Mouse (Mus musculus) lung, postnatal 14 days (tissue): Measurements from ENCODE around the gene Gm648.
"Not testable (repeated sequence)": the region's sequence is repeated elsewhere in the genome, so short reads cannot be mapped to it uniquely, and the experiment has no call there.

ENCODE experiments used
- DNase-seq: peaks from one replicate; pipeline ENCODE4 v3.0.0; 2021

Gm648 gene

DNA sequence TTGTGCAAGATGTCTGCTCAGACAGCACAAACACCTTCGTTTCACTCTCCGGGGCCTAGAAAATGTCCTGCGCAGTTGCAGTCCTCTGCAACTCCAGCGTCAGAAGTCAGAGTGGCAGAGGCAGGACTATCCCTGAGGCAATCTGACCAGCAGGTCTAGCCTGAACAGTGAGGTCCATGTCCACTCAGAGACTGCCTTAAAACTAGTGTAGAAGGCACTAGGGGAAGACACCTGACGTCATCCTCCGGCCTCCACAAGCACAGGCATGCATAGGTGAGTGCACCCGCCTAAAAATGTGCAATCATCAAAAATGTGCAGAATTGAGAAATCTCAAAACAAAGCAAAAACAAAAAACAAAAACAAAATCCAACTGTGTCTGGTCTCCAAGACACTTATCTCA, at the start of gene Gm648:
TSS of gene Gm648 (minus strand) at position 101 of the 400 bp plus-strand sequence.
- DNase-seq, result no peak

DNA sequence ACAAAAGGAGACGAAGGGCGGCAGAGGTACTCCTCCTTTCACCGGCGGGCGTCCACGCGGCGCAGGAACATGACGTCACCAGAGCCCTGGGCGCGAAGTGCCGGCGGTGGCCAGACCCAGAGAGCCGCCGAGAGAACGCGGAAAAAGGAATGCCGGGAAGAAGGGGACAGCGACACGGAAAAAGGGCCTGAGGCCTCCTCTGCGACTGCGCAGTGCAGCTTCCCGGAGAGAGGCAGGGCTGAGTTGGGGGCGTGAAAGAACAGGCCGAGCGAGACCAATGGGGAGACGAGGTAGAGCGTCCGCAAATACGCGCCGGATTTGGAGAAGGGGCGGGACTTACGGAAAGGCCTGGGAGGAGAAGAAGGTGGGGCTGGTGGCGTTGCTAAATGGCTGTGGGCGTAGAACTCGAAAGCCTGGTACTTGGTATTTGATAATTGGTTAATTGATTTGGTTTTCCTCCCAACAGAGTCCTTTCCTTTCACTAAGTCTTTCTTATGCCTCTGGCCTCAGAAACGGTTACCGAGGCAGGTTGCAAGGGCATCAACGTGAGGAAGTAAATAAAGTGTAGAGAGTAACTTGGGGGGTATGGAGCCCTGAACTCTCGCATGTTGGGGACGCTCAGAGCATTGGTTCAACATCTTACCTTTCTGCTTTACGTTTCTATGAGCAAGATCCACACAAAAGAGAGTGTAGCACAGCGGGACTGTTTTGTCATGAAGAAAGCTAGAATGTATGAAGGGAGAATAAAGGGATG, 48.7 kb upstream of the Gm648 start, which contains the start of gene Mmgt1:
TSS of gene Mmgt1 (minus strand) at position 183 of the 754 bp plus-strand sequence.
- DNase-seq, result peak; percentile 90

DNA sequence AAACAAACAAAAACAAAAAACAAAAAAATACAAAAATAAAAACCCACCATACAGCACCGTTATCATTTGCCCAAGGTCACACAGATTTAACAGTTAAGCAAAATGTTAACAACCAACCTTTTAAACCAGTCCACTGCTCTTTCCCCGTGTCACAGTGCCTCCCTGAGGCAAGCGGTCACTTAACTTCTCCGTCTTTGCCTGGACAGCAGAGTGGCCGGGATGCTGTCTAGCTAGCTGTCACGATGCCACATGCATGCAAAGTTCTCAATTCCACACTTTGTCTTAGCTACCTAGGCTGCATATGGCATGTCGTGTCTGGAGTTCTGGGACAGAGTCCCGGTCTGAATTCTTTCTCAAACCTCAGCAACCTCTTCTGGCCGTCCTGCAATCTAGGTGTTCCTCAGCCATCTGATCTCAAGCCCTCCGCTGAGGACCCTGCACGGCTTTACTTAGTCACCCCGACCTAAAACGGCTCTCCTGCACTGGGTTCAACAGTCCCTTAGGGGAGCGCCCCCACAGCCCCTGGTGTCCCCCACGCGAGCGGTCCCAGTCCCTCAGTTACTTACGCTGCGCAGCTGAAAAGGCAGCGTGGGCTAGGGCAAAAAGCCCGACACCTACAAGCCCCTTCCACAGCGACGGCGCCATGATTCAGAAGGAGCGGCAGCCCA, 47.9 kb upstream of the Gm648 start:
- peak; percentile 18 for DNase-seq

DNA sequence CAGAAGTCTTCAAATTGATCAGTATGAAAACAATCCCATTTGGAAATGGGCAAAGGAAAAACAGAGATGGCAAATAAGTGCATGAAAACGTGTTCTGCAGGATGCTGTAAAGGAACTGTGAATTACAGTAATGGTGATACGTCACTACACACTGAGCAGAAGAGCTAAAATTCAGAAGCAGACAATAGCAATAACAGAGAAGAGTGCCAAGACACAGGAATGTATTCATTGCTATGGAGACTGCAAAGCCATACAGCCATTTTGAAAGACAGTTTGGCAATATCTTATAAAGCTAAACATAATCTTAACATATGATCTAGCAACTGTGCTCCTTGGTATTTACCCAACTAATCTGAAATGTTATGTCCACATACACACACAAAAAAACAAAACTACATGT, 28.8 kb upstream of the Gm648 start:
- no peak for DNase-seq

DNA sequence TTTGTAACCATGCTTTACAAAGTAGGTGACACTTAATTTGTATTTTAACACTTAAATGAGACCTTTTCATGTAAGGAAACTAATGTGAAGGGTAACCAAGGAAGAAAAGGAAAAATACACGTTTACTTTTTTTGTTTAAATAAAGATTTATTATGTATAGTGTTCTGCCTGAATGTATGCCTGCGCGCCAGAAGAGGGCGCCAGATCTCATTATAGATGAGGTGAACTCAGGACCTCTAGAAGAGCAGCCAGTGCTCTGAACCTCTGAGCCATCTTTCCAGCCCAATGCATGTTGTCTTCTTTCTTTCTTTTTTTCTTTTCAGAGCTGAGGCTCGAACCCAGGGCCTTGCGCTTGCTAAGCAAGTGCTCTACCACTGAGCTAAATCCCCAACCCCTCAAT, 23.1 kb upstream of the Gm648 start:
- DNase-seq, result peak; percentile 32

DNA sequence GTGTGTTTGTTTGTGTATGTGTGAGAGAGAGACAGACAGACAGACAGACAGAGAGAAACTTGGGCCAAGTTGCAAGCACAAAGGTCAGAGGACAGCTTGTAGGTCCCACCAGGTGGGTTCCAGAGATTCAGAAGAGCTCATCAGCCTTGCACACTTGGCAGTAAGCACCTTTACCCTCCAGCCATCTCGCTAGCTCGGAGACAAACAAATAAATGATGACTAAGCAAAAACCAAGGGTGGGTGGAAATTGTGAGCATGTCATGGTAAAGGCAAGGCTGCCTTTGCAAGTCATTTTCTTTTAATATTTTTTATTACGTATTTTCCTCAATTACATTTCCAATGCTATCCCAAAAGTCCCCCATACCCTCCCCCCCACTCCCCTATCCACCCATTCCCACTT, 4.2 kb upstream of the Gm648 start:
- DNase-seq, result no peak

DNA sequence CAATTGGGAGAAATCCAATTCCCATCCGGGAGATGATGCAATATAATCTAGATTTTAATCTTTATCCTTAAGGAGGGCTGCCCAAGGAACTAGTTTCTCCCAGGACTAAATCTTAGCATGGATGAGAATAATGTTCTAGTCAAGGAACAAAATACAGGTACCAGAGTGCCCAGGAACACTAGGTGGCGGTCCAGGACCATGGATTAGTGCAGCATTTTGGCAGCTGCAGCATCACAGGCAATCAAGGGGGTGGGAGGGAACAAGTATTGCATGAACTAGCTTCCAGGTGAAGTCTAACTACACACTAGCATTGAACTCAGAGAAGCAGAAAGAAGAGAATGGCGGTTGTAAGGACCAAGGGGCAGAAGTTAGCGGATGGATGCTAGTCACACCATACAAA, 12.2 kb downstream of the Gm648 start:
- peak; percentile 15 for DNase-seq

DNA sequence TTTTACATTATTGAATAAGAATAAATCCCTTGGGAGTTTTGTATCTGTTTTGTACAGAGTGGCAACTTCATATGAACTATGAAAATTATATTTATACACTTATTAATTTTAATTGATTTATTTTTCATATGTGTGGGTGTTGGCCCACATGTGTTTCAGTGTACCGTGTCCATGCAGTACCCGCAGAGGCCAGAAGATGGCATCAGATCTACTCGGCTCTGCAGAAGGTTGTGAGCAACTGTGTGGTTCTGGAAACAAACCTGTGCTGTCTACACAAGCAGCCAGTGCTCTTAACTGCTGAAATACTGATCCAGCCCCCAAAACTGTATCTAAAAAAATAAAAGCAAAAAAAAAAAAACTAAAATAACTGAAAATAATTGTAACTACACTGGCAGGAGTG, 18.1 kb downstream of the Gm648 start:
- DNase-seq, result peak; percentile 72

DNA sequence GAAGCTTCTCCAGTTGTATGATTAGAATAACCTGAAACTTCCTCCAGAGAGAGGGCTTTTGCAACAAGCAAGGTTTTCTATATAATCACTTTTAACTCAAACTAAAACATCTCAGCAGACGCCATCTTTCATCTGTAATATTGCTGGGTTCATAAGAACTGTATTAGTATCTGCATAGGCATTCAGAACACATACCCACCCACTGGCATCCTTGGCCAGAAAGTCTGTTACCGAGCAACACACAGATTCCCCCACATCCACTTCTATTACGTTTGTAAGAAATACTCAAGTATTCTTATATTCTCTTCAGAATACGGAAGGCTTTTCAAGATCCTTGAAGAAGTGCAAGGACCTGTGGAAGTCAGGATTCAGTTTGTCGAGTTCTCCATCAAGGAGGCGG, 25.0 kb downstream of the Gm648 start, which contains the start of gene Gm10477:
TSS of gene Gm10477 (plus strand) at position 301 of the 400 bp plus-strand sequence.
- not testable (repeated sequence) for DNase-seq

DNA sequence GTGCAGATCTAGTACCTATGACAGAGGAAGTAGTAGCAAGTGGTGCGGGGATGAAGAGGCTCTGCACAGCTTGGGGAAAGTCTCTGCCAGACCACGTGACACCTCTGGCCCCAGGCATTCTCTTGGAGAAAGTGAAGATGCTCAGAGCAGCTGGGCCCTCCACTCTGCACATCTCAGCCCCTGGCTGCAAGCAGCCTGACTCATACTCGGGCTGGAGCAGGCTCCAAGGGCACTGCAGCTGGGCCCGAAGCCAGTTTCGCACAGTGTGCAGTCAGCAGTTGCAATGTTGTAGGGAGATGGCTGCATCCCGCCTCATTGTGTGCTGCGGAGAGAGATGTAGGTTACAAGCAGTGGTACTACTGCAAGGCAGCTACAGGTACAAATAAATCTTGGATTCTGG, 52.2 kb downstream of the Gm648 start:
- no peak for DNase-seq
